ENCODE assay signal across 19 mouse cellular contexts in the genomic region with DNA sequence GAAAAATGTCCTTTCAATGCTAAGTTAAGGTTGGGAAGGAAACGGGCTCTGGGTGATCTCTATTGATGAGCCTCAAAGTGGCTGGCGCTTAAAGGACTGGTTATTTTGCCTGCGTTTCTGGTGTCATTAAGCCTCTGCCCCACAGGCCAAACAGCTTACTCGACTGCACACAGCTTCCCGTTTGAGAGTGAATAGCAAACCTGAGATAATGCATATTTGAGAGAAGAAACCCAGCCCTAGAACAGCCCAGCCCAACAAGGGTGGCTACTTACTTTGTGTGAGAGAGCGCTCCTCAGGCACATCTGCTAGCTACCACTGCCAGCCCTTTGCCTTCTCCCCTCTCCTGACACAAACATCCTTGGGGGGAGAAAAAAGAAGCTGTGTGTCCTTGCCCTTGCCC.
"Had no signal": no experiment of that assay in that cellular context is flagged by ENCODE, and none has a peak within 500 bp of the region (broad histone marks: within the 10 kb centered on the region; RNA-seq: fewer than 3 reads in every experiment).

No protein-coding gene starts in this region.

- H3K9me3 ChIP-seq: limb, embryonic 12.5 days; limb, embryonic 15.5 days; midbrain, embryonic 15.5 days; stomach, embryonic 15.5 days had no signal

- ATAC-seq: intestine, postnatal 0 days; liver, postnatal 0 days; lung, postnatal 0 days; midbrain, embryonic 15.5 days had no signal

- H3K4me1 ChIP-seq: limb, embryonic 15.5 days; stomach, embryonic 15.5 days had no signal

- H3K4me2 ChIP-seq: limb, embryonic 12.5 days; limb, embryonic 15.5 days; liver, embryonic 11.5 days; lung, embryonic 14.5 days; midbrain, embryonic 15.5 days; stomach, embryonic 15.5 days had no signal

- H3K9ac ChIP-seq: limb, embryonic 12.5 days; limb, embryonic 15.5 days; liver, embryonic 14.5 days; liver, postnatal 0 days; lung, embryonic 14.5 days; midbrain, embryonic 15.5 days; stomach, embryonic 15.5 days had no signal

- H3K27ac ChIP-seq: layer of hippocampus, adult 2 months; limb, embryonic 12.5 days; limb, embryonic 15.5 days; liver, embryonic 14.5 days; macrophage; midbrain, embryonic 15.5 days; stomach, embryonic 15.5 days had no signal

- DNase-seq: kidney, adult 2 months; kidney, postnatal 14 days; layer of hippocampus, postnatal 36 days; left cerebral cortex, postnatal 4 days; liver, postnatal 0 days; lung, embryonic 14.5 days; right cerebral cortex, postnatal 25 days; spleen, adult 18-20 months; thymus, postnatal 25 days had no signal

- H3K4me3 ChIP-seq: layer of hippocampus, adult 2 months; limb, embryonic 12.5 days; limb, embryonic 15.5 days; midbrain, embryonic 15.5 days; stomach, embryonic 15.5 days had no signal

- H3K36me3 ChIP-seq: limb, embryonic 12.5 days; limb, embryonic 15.5 days; midbrain, embryonic 15.5 days; stomach, embryonic 15.5 days had no signal

- H3K27me3 ChIP-seq: limb, embryonic 12.5 days; limb, embryonic 15.5 days; midbrain, embryonic 15.5 days; stomach, embryonic 15.5 days had no signal
